ENCODE assay signal across 34 mouse cellular contexts in the genomic region with DNA sequence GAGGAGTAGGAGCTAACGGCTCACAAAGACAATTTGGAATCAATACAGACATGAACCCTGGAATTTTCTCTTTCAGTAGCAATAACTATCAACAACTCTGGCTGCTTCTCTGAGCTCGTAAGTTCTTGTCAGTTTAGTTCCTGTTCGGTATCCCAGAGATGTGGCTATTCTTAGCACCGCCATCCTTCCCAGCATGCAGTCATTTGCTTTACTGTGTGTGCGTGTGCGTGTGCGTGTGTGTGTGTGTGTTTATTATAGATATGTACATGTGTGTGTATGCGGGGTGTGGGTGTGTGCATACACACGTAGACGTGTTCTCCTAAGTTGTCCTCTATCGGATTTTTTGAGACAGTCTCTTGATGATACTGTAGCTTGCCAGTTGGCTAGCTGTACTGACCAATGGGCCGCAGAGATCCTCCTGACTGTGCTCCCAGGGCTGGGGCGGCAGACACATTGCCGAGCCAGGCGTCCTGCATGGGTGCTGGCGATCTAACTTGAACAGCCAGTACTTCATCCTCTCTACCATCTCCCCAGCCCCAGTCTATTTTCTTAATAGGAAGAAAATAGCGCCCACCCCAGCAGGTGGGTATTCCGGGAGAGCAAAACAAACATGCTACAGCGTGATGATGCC.
DNase-seq lines count a peak whose midpoint lies in the region; ATAC-seq lines count a peak whose summit lies in the region.
"Had no signal": no experiment of that assay in that cellular context is flagged by ENCODE, and none has a peak within 500 bp of the region (broad histone marks: within the 10 kb centered on the region; RNA-seq: fewer than 3 reads in every experiment).

No protein-coding gene starts in this region.

- H3K4me2 ChIP-seq in heart, embryonic 13.5 days = peak overlapping the region; percentile 56
- H3K4me2 ChIP-seq in hindbrain, embryonic 13.5 days = no peak overlapping the region
- H3K4me2 ChIP-seq: forebrain, embryonic 12.5 days; limb, embryonic 13.5 days; liver, embryonic 13.5 days; midbrain, embryonic 12.5 days; neural tube, embryonic 12.5 days had no signal

- no peaks in the 10 kb centered on the region for H3K27me3 ChIP-seq in heart, embryonic 10.5 days (ENCODE audit: insufficient read depth, poor library complexity, severe bottlenecking)
- H3K27me3 ChIP-seq in heart, embryonic 13.5 days (replicated peaks) = no peaks in the 10 kb centered on the region
- H3K27me3 ChIP-seq in hindbrain, embryonic 13.5 days = no peaks in the 10 kb centered on the region
- H3K27me3 ChIP-seq: forebrain, embryonic 12.5 days; limb, embryonic 13.5 days; liver, embryonic 13.5 days; midbrain, embryonic 12.5 days; neural tube, embryonic 12.5 days had no signal

- DNase-seq in heart, embryonic 10.5 days (ENCODE audit: low spot score) = no peak
- no peak for DNase-seq in heart, adult 8-10 months (ENCODE audit: low spot score)
- peak; percentile 61 for DNase-seq in brain, adult 2 months (ENCODE audit: low read depth, low spot score)
- DNase-seq in heart, postnatal 10 days = peak; percentile 24 to 26
- DNase-seq in layer of hippocampus, postnatal 14 days (ENCODE audit: low spot score in 2 of 2) = no peak
- DNase-seq: adrenal gland, postnatal 25 days; cerebellum, adult 18-20 months; cerebellum, postnatal 10 days; forebrain, postnatal 0 days; gastrocnemius, postnatal 25 days; kidney, adult 18-20 months; kidney, postnatal 4 days; layer of hippocampus, adult 9-11 months; liver, embryonic 13.5 days; lung, adult 18-20 months; lung, postnatal 4 days; right cerebral cortex, adult 18-20 months; right cerebral cortex, postnatal 4 days; thymus, adult 18-20 months; thymus, postnatal 25 days had no signal

- no peak overlapping the region for H3K4me3 ChIP-seq in heart, embryonic 10.5 days
- H3K4me3 ChIP-seq in heart, embryonic 13.5 days = 0 out of 2 replicates have a peak overlapping the region, but pooled peaks have one; percentile 16
- no peak overlapping the region for H3K4me3 ChIP-seq in hindbrain, embryonic 13.5 days
- H3K4me3 ChIP-seq: forebrain, embryonic 12.5 days; hindbrain, embryonic 10.5 days; limb, embryonic 13.5 days; liver, embryonic 13.5 days; megakaryocyte, embryonic 14.5 days; midbrain, embryonic 12.5 days; myocyte; neural tube, embryonic 12.5 days had no signal

- peak overlapping the region; percentile 17; the same call in 1 of the 2 replicates for H3K9ac ChIP-seq in heart, embryonic 13.5 days
- no peak overlapping the region for H3K9ac ChIP-seq in hindbrain, embryonic 13.5 days
- H3K9ac ChIP-seq: forebrain, embryonic 12.5 days; forebrain, postnatal 0 days; limb, embryonic 13.5 days; liver, embryonic 13.5 days; midbrain, embryonic 12.5 days; neural tube, embryonic 12.5 days had no signal

- WGBS in heart, embryonic 10.5 days = 69% methylated on average over 19 of the region's 19 CpGs
- 53% methylated on average over 19 of the region's 19 CpGs for WGBS in heart, embryonic 13.5 days
- WGBS in hindbrain, embryonic 13.5 days = 90% methylated on average over 19 of the region's 19 CpGs

- no peak for ATAC-seq in heart, embryonic 13.5 days (ENCODE audit: extremely low read depth, insufficient number of reproducible peaks, low FRiP score, low TSS enrichment)
- no peak for ATAC-seq in hindbrain, embryonic 13.5 days (ENCODE audit: low FRiP score)
- ATAC-seq: forebrain, postnatal 0 days; hindbrain, embryonic 16.5 days; lung, postnatal 0 days; Patski had no signal

- H3K9me3 ChIP-seq in heart, embryonic 10.5 days = no peaks in the 10 kb centered on the region
- no peaks in the 10 kb centered on the region for H3K9me3 ChIP-seq in heart, embryonic 13.5 days
- no peaks in the 10 kb centered on the region for H3K9me3 ChIP-seq in hindbrain, embryonic 13.5 days
- H3K9me3 ChIP-seq: forebrain, embryonic 12.5 days; hindbrain, embryonic 10.5 days; limb, embryonic 13.5 days; liver, embryonic 13.5 days; megakaryocyte, embryonic 14.5 days; midbrain, embryonic 12.5 days; neural tube, embryonic 12.5 days had no signal

- intact Hi-C loops in heart, postnatal 10 days (cut with DNase I) = no loop called here

- no peaks in the 10 kb centered on the region for H3K36me3 ChIP-seq in heart, embryonic 10.5 days
- H3K36me3 ChIP-seq in heart, embryonic 13.5 days = no peaks in the 10 kb centered on the region
- H3K36me3 ChIP-seq in hindbrain, embryonic 13.5 days = no peaks in the 10 kb centered on the region
- H3K36me3 ChIP-seq: forebrain, embryonic 12.5 days; hindbrain, embryonic 10.5 days; limb, embryonic 13.5 days; liver, embryonic 13.5 days; midbrain, embryonic 12.5 days; neural tube, embryonic 12.5 days had no signal

- peak overlapping the region; percentile 65; the same call in 1 of the 2 replicates for H3K27ac ChIP-seq in heart, embryonic 10.5 days
- peak overlapping the region; percentile 65 for H3K27ac ChIP-seq in heart, embryonic 13.5 days (replicated peaks)
- no peak overlapping the region for H3K27ac ChIP-seq in hindbrain, embryonic 13.5 days
- H3K27ac ChIP-seq: forebrain, embryonic 12.5 days; hindbrain, embryonic 10.5 days; kidney, postnatal 0 days; limb, embryonic 13.5 days; liver, embryonic 13.5 days; midbrain, embryonic 12.5 days; neural tube, embryonic 12.5 days; stomach, postnatal 0 days had no signal

- H3K4me1 ChIP-seq in heart, embryonic 10.5 days = peaks cover 23% of the 10 kb centered on the region
- H3K4me1 ChIP-seq in heart, embryonic 13.5 days = peaks cover 22% of the 10 kb centered on the region
- peaks cover 9% of the 10 kb centered on the region for H3K4me1 ChIP-seq in hindbrain, embryonic 13.5 days (replicated peaks)
- H3K4me1 ChIP-seq: forebrain, embryonic 12.5 days; midbrain, embryonic 12.5 days had no signal

Comparison
In these comparisons a context has a peak if more than half of its experiments do, and no peak if none do; other contexts are left out.
1. DNase-seq: peak in brain, adult 2 months (single experiment) and heart, postnatal 10 days (2 of 2); none in heart, embryonic 10.5 days (single experiment), heart, adult 8-10 months (single experiment) and layer of hippocampus, postnatal 14 days (0 of 2).